Mouse (Mus musculus): ENCODE results near the gene Il4ra.

Gene Il4ra

DNA sequence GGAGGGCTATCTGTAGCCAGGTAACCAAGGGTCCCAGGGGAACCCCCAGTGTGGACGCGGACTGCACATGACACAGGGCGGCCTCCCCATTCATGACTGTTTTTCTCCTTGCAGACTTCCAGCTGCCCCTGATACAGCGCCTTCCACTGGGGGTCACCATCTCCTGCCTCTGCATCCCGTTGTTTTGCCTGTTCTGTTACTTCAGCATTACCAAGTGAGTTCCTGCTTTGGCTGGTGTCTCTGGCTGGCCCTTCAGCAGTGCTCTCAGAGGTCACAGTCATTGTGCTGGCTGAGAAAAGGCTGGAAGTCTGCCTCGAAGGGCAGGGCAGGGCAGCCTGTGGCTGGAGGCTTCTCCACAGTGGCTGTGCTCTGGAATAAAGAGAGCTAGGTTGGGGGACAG lies 20.8 kb downstream of the Il4ra start:
- no peak for DNase-seq (ENCODE audit: low read depth)

DNA sequence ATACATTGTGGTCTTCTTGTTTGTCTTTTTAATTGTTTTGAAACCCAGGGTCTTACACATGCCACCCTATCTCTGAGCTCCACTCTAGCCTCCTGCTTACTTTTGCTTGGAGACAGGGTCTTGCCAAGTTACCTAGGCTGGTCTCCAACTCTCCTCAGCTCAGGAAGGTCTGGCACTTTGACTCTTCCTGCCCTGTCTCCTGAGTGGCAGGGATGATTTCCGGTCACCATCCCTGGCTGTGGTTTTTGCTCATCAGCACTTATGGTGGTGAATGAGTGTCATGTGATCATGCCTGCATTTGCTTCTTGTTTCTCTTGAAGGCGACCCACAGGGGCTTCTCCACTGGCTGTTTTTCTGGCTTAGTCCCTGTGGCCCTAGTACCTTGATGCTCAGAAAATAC lies 21.9 kb downstream of the Il4ra start:
- no peak for DNase-seq (ENCODE audit: low read depth)

DNA sequence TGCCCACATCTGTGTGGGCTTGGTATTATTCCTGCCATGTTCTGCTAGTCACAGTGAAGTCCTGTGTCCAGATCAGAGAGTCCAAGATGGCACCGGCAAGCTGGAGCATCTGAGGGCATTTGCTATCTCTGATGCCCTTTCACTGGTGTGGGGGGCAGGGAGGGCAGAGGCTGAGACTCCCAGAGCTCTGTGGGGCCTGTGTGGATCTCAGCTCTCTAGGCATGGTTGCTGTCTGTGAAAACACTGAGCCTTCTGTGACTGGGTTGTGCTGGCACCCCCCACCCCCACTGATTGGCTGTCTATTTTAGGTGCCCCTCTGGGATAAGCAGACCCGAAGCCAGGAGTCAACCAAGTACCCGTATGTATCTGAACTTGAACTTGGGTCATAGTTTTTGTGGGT lies 22.9 kb downstream of the Il4ra start:
- no peak for DNase-seq (ENCODE audit: low read depth)

DNA sequence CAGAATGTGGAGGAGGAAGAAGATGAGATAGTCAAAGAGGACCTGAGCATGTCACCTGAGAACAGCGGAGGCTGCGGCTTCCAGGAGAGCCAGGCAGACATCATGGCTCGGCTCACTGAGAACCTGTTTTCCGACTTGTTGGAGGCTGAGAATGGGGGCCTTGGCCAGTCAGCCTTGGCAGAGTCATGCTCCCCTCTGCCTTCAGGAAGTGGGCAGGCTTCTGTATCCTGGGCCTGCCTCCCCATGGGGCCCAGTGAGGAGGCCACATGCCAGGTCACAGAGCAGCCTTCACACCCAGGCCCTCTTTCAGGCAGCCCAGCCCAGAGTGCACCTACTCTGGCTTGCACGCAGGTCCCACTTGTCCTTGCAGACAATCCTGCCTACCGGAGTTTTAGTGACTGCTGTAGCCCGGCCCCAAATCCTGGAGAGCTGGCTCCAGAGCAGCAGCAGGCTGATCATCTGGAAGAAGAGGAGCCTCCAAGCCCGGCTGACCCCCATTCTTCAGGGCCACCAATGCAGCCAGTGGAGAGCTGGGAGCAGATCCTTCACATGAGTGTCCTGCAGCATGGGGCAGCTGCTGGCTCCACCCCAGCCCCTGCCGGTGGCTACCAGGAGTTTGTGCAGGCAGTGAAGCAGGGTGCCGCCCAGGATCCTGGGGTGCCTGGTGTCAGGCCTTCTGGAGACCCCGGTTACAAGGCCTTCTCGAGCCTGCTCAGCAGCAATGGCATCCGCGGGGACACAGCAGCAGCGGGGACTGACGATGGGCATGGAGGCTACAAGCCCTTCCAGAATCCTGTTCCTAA lies 24.0 kb downstream of the Il4ra start:
- DNase-seq (ENCODE audit: low read depth) = peak; percentile 49

DNA sequence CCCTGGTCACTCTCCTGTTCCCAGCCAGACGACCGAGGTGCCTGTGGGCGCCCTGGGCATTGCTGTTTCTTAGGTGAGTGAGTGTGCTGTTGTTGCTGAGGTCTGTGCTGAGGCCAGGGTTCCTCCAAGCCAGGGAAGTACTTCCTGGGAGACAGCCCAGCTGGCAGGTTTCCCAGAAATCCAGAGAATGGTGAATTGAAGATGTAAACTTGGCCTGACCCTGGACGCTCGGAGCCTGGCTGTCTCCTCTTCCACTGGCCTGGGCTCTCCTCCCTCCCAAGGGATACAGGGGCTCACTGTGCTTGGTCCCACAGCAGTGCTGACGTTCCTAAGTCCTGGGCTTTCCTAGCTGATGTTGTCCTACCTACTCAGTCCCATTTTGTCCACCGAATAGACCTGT lies 25.1 kb downstream of the Il4ra start:
- DNase-seq (ENCODE audit: low read depth) = no peak

DNA sequence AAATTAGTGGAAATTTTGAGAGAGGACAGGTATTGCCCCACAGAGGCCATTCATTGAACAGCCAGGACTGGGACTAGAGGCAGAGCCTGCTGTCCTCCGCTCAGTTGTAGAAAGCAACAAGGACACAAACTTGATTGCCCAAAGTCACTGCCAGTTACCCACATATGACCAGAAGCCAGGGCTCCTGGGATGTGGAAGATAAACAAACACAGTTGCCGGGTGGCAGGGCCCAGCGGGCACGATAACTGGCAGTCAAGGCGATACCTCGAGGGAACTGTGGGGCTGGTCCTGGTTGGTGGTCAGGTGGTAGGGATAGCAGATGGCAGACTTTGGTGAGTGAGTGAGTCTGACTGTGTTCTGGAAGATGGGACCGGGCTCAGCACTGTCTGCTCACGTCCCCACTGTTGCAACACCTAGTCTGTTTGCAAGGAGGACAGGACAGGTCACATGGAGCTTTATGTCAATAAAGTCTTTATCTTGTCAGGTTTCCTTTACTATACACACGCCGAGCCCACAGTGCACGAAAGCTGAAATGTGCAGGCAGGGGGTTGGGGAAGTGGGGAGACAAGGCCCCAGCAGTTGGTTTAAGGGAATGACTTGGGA lies 25.7 kb downstream of the Il4ra start:
- DNase-seq (ENCODE audit: low read depth) = no peak

DNA sequence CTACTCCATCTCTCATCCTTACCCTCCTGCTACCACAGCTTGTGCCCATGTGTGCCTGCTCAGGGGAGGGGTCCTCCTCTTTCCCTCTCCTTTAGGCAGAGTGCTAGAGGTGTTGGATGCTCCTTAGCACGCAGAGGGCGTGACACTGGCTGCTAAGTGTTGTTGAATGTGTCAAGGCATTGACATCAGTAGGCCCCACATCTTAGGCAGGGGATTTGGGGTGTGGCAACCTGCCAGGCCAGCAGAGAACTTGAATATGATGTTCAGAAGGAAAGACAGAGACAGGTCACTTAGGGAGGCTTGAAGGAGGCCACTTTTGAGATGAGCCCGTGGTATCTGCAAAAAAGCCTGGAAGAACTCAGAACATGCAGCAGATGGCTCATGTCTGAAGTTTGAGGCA lies 26.2 kb downstream of the Il4ra start:
- no peak for DNase-seq (ENCODE audit: low read depth)

DNA sequence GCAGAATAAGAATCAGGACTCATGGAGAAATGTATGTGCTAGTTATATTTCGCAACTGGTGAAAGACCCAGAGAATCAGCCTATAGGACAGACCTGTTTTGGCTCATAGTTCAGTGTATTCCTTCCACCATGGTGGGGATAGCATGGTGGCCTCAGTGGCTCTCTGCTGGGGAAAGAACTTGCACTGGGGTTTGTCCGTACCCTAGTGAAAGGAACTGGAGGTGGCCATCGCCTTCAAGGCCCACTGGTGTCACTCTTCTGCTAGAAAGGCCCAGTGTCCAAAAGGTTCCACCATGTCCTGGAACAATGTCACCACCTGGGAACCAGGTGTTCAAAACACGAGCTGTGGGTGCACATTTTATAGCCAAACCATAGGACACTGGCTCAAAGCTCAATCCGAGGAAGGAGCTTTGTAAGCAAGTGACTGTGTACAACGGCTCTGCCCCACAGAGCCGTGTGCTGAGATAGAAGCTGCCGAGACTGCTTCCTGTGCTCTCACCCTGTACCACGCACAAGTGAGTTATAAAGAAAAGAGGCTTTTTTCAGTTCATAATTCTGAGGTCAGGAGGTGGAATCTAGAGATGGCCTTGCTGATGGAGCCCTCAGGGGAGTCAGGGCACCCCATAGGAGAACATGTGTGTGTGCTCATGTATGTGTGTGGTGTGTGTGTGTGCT lies 27.8 kb downstream of the Il4ra start:
- DNase-seq (ENCODE audit: low read depth) = no peak

DNA sequence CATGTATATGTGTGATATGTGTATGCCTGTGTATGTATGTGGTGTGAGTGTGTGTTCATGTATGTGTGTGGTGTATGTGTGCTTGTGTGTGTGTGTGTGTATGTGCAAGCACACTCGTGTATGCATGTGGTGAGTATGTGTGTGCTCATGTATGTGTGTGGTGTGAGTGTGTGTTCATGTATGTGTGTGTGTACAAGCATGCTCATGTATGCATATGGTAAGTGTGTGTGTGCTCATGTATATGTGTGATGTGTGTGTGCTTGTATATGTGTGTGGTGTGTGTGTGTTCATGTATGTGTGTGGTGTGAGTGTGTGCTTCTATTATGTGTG lies 28.3 kb downstream of the Il4ra start:
- no peak for DNase-seq (ENCODE audit: low read depth)

DNA sequence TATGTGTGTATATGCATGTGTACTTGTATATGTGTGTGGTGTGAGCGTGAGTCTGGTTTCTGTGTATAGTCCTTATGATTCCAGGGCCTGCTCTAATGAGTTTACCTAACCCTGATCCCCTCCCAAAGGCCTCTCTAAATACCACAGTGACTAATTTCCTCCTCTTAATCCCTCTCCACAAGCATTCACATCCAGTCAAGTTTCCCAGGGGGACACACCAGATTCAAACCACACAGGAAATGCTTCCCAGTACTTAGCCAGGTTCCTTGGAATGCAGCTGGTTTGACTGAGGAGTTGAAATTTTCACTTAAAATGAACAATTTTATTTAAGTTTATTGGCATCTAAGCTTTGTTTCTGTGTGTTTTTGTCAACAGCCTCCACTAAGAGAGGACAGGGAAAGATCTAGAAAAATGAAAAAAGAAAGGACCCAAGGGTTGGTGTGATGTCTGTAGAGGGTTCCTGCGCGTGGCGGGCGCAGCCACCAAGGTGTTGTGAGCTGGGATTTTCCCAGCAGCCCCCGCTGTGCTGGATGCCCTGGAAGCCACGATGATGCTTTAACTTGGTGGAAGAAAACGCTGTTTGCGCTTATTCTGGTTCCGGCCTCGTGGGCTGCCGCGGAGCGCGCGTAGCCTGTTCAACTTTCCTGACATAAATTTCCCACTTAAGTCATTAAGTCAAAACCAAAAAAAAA lies 28.9 kb downstream of the Il4ra start:
- peak; percentile 66 for DNase-seq (ENCODE audit: low read depth)

DNA sequence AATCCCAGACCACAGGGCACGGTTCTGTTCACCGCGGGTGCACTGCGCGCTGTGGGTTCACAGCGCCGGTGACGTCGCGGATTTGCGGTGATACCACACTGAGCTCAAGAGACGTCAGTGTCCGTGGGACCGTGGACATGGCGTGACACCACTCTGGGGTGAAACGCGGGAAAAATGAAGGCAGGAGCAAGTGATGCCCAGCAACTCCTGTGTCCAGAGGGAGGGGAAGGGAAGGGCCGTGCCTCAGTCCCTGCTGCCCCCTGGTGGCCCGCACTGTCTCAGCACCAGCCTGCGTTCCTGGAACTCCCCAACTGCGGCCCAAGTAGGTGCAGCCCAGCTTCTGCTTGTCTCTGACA lies 29.4 kb downstream of the Il4ra start:
- peak; percentile 82 for DNase-seq (ENCODE audit: low read depth)

DNA sequence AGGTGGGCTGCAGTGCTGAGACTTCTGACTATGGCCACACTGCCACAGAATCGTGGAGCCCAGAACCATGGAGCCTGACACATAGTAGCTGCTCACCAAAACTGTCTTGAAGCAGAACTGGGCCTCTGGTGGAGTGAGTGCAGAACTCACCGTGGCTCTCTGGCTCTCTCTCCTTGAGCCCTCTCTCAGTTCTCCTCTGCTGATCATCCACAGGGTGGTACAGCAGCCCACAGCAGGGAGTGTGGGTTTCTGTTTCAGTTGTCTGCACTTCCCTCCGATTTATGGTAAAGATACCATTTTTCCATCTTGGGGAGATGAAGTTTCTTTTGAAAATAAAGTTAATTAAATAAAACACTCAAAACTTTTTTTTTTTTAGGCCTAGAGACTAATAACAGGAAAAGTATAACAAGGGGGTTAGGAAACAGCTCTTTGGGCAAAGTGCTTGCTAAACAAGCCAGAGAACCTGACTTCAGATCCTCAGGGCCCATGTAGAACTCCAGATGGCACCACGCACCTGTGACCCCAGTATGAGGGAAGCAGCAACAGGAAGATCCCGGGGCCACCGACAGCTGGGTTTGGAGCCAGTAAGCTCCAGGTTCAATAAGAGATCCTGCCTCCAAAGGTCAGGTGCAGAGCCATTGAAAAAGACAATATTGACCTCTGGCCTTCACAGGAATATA lies 31.5 kb downstream of the Il4ra start:
- DNase-seq (ENCODE audit: low read depth) = no peak

DNA sequence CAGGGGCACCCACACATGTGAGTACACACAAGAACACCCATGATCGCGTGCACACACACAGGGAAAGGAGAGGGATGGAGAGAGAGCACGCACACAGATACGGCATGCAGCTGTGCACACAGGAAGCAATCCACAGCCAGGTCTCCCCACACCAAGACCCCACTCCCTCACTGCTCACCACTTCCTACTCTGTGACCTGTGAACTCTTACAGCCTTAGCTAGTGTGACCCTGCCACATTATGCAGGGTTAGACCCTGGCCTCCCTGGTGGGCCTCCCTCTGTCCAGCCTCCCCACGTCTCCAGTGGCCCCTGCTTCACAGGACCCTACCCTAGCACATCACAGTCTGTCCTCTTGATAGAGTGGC lies 32.1 kb downstream of the Il4ra start:
- DNase-seq (ENCODE audit: low read depth) = no peak

DNA sequence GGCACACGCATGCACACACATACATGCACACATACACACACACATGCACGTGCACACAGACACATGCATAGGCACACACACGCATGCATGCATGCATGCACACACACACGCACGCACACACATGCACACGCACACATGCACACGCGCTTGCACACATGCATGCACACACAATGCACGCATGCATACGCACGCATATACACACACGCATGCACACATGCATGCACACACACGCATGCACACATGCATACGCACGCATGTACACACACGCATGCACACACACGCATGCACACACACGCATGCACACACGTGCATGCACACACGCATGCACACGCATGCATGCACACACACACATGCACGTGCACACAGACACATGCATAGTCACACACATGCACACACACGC lies 34.4 kb downstream of the Il4ra start:
- no peak for DNase-seq (ENCODE audit: low read depth)

DNA sequence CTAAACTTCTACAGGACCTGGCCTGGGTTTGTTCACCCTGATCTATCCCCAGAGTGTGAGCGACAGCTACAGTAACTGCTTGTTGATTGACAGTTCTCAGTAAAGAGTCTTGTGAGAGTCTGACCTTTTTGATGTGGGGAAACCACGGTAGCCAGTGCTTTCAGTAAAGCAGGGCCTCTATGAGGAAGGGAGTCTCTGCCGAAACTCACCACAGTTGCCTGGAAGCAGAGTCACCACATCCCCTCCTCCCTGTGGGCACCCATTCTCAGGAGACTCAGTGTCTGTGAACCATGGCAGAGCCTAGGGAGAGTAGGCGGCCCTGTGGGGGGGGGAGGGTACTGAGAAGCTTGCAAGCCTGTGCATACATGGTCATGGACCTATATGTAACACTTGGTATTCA lies 36.8 kb downstream of the Il4ra start:
- DNase-seq (ENCODE audit: low read depth) = no peak

DNA sequence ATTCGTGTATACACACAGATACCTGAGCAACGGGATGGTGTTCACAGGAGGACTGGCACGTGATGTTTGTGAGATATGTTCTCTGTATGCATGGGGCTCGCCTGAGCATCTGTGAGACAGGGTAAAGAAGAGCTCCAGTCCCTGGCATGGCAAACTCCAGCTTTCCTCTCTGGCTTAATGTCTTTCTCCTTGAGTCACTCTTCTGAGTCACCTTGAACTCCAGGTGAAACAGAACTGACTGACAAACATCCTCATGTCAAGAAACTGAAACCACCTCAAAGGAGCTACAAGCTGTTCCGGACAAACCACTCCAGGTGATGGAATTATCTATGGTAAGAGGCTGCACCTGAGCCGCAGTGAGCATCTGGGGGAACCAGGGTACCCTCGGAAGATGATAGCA lies 38.0 kb downstream of the Il4ra start:
- DNase-seq (ENCODE audit: low read depth) = no peak

DNA sequence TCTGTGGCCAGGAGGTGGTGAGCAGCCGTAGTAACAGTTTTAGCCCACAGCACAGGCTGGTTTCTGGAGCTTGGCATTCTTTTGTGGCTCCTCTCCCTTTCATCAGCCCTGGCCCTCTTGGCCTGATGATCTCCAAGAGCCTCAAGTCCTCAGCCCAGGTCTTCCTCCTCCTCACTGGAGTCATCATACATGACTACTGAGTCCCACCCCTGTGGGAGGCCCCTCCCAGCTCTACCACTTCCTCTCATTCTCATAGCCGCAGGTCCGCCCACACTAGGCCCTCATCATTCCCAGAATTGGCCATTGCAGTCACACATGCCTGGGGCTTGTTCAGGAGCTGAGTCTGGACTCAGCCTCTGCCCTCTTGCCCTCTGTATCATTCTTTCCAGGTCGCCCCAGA lies 41.9 kb downstream of the Il4ra start:
- DNase-seq (ENCODE audit: low read depth) = peak; percentile 49

DNA sequence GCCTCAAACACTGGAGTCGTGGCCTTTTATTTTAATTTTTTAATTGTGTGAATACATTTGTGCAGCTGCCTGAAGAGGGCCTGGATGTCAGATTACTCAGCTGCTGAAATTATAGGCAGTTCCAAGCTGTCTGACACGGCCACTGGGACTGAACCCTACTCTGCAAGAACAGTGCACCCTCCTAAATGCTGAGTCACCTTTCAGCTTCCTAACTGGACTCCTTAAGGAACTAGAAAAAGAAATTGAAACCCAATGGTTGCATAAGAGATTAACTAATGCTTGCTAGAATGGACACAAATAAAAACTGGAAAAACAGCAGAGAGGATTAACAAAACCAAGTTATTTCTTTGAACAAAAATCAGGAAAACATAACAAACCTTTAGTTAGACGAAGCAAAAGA lies 44.5 kb downstream of the Il4ra start:
- DNase-seq (ENCODE audit: low read depth) = peak; percentile 75

DNA sequence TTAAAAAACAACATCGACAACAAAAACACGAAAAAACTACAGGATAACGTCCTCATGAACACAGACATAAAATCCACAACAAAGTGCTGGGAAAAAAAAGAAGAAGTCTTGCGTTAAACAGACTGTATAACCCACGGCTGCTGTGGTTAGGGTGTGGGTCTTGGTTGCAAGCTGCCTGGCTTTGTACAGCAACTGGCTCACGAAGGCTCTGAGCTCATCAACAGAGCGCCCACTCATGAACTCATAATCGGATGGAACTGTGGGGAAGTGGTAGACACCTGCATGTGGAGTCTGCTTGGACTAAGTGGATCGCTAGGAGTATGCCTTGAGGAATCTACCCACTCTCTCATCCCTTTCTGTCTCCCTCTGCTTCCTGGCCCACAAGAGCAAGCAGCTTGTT lies 45.2 kb downstream of the Il4ra start:
- no peak for DNase-seq (ENCODE audit: low read depth)

DNA sequence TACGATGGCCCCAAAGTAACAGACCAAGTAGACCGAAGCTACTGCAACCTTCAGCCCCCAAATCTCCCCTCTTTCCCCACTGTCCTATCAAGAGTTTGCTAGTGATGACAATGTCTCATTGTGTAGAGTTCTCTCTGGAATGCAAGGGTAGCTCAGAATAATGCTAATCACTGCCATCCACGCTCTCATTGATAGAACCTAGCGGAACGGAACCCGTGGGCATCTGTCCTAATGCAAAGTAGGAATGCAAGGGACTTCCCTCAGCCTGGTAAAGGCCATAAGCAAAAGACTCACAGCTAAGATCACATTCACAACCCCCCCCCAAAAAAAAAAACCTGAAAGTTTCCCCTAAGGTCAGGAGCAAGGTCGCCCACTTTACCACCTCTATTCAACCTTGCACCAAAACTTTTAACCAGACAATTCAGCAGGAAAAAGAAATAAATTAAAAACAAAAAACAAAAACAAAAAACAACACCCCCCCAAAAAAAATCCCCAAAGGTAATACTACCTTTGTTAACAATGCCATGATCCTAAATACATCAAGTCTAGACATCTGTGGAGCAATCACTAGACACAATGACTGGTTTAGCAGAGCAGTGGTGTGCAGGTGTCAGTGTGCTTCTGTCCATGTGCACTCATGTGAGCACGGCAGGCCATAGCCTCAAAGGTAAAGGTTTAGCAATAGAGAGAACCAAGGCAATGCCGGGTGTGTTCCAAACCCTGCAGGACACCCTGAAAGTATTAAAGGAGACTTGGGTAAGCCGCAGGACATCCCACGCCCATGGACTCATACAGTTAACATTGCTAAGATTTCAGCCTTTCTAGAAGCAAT lies 45.8 kb downstream of the Il4ra start:
- no peak for DNase-seq (ENCODE audit: low read depth)

DNA sequence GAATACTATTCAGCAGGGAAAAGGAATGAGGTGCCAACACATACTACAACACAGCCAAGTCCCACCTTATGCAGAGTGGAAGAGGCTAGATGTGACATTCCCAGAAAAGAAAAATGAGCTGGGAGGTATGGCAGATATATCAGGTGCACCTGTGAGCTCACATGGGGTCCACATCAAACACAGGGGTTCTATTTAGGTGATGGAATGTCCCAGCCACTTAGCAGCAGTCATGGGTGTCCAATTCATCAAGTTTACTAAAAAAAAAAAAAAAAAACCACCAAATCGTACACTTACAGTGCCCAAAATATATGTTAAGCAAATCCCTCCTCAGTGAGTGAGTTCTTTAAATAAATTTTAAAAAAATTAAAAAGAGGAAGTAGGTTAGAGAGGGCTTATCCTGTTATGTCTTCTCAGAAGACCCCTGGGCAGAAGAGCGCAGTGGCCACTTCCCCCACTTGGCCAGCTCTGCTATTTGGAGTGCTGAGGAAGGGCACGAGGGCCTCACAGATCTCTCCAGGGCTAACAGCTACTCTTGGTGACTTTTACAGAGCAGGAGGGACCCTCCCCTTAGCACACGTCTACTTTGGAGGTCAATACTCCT lies 47.6 kb downstream of the Il4ra start:
- DNase-seq (ENCODE audit: low read depth) = no peak
